Mouse (Mus musculus) neutrophil, adult 65 days (primary cell): ENCODE results near the gene Cyp2w1. TPM values are rescaled to one million over a fixed set of nuclear protein-coding genes. Genes with fewer than 3 reads are reported as not detected.

Experiments
- total RNA-seq: library from RNA; stranded (reverse); gene quantifications from 2 replicates; pipeline ENCODE4 v1.2.4, GENCODE M21; 2023

Cyp2w1 gene
- total RNA-seq = not detected in 2 replicates

GRCm38 (mm10) chr5:139352317-139352716, at the start of gene Cyp2w1:
TSS of gene Cyp2w1 (plus strand) at chr5:139352617.

GRCm38 (mm10) chr5:139325395-139325966, 26.9 kb upstream of the Cyp2w1 start, which contains the start of gene Adap1:
TSS of gene Adap1 (minus strand) at chr5:139325622.

GRCm38 (mm10) chr5:139351134-139351533, 1.3 kb upstream of the Cyp2w1 start, which contains the start of gene Cox19:
TSS of gene Cox19 (minus strand) at chr5:139351418.

GRCm38 (mm10) chr5:139377468-139378270, 25.3 kb downstream of the Cyp2w1 start, which contains the start of gene Gpr146:
TSS of gene Gpr146 (plus strand) at chr5:139377697.

GRCm38 (mm10) chr5:139404801-139405401, 52.5 kb downstream of the Cyp2w1 start, which contains the start of gene C130050O18Rik:
TSS of gene C130050O18Rik (plus strand) at chr5:139405280.

Other genes starting within 250 kb of the Cyp2w1 start
- gene Prkar1b, start 202.6 kb upstream of the Cyp2w1 start, total RNA-seq = 0.48 TPM in 1 of 2 replicates, not detected in the other
- 4.3 and 5.0 TPM in 2 replicates for gene Dnaaf5, start 202.4 kb upstream of the Cyp2w1 start, total RNA-seq
- 65.3 and 73.1 TPM in 2 replicates for gene Sun1, start 152.0 kb upstream of the Cyp2w1 start, total RNA-seq
- 30.7 and 43.7 TPM in 2 replicates for gene Get4, start 100.3 kb upstream of the Cyp2w1 start, total RNA-seq
- gene Adap1, start 27.0 kb upstream of the Cyp2w1 start, total RNA-seq = 72.6 and 86.9 TPM in 2 replicates
- gene Cox19, start 1.2 kb upstream of the Cyp2w1 start, total RNA-seq = 24.1 and 24.3 TPM in 2 replicates
- gene Gpr146, start 25.1 kb downstream of the Cyp2w1 start, total RNA-seq = 6.5 and 8.9 TPM in 2 replicates
- 28.8 and 34.8 TPM in 2 replicates for gene C130050O18Rik, start 52.7 kb downstream of the Cyp2w1 start, total RNA-seq
- gene Gper1, start 70.5 kb downstream of the Cyp2w1 start, total RNA-seq = 0.45 and 0.60 TPM in 2 replicates
- gene 3110082I17Rik, start 107.9 kb downstream of the Cyp2w1 start, total RNA-seq = 6.1 and 7.2 TPM in 2 replicates
- 319 and 352 TPM in 2 replicates for gene Zfand2a, start 131.9 kb downstream of the Cyp2w1 start, total RNA-seq
- gene Uncx, start 190.9 kb downstream of the Cyp2w1 start, total RNA-seq = not detected in 2 replicates